Mouse (Mus musculus) right cerebral cortex, adult 18-20 months (tissue): ENCODE results near the gene Rnf17.

Experiments
- DNase-seq: peaks from one replicate; pipeline ENCODE4 v3.0.0; 2022; ENCODE audit warnings: mixed read lengths

Rnf17 gene

GRCm38 (mm10) chr14:56402311-56403071 lies at the start of gene Rnf17:
Gene Rnf17 (plus strand): TSS chr14:56402581.
- DNase-seq, result no peak

GRCm38 (mm10) chr14:56354803-56355202 lies 47.6 kb upstream of the Rnf17 start:
- DNase-seq, result no peak

DNA sequence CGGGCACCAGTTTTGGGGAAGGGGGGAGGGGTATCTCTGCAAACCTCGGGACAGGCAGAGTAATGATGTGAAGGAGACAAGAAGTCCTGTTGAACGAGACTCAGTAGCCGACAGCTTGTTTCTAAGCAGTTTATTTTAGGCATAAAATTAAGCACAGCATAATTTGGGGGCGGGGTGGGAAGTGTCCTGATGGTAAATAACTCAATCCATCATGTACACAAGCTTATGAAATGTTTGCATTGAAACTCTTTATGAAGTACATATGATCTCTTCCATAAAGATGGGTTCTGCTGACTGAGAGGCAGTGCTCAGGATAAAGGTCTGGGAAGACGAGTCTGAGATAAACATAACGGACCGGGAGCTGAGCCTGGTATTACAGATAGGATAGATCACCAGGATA lies 47.0 kb upstream of the Rnf17 start:
- no peak for DNase-seq

GRCm38 (mm10) chr14:56356196-56356595 lies 46.2 kb upstream of the Rnf17 start:
- DNase-seq, result no peak

DNA sequence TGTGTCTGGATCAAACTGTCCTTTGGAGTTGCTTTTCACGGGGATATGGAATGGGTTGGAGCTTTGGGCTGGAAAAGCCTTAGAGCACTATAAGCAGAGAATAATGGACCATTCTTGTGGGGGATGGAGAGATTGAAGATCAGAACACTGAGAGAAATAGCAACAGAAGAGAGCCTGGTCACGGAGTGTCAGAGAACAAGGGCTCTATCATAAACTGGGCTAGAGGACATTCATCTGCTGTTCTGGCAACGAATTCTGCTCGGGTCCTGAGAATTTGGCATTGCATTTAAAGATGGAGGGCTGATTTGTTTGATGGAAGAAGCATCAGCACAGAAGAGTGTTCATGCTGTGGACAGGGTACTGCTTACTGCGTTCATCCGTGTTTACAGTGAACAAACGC lies 44.0 kb upstream of the Rnf17 start:
- no peak for DNase-seq

GRCm38 (mm10) chr14:56359131-56359530 lies 43.2 kb upstream of the Rnf17 start:
- no peak for DNase-seq

DNA sequence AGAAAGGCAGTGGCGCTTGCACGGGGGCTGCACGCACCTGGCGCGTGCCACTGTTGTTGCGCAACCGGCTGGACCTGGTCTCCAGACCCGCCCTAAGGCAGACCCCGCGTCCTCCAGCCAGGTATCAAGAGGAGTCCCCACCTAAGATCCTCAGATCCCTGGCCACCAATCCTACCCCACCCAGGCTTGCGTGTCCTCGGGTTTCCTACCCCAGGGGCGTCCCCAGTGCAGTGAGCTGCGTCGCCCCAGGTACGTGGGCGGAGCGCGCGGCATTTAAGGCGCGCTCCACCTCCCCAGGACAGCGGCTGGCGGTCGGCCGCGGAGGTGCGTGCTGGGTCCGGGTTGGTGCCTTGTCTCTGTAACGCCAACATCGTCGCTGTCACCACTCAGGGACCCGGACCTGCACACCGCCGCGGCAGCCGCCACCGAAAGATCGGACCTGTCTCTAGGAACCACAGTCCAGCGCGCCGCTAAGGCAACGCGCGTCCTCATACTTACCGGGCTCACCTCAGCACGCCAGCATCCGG lies 37.6 kb upstream of the Rnf17 start, which contains the start of gene Atp12a:
TSS of gene Atp12a (plus strand) at position 358 of the 527 bp plus-strand sequence.
- DNase-seq, result no peak

GRCm38 (mm10) chr14:56365292-56365691 lies 37.1 kb upstream of the Rnf17 start:
- DNase-seq, result no peak

GRCm38 (mm10) chr14:56366712-56367111 lies 35.7 kb upstream of the Rnf17 start:
- DNase-seq, result no peak

GRCm38 (mm10) chr14:56368834-56369233 lies 33.5 kb upstream of the Rnf17 start:
- DNase-seq, result no peak

DNA sequence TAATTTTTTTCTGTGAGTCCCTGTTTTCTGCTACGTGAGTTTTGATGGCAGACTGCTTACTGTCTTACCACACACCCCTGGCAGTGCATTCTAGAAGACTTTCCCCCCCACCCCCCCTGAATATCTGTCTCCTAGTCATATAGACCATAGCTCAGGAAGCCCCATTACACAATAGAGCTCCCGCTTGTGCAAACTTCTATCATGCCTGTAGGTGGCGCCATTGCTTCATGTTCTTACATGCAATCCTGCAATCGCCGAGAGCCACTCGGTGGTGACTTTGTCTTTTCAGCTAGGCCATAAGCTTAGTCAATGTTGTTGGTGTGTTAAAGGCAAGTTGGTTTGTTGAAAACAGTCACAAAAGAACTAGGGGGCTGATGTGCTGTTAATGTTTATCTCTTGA lies 26.6 kb upstream of the Rnf17 start:
- peak; percentile 80 for DNase-seq

DNA sequence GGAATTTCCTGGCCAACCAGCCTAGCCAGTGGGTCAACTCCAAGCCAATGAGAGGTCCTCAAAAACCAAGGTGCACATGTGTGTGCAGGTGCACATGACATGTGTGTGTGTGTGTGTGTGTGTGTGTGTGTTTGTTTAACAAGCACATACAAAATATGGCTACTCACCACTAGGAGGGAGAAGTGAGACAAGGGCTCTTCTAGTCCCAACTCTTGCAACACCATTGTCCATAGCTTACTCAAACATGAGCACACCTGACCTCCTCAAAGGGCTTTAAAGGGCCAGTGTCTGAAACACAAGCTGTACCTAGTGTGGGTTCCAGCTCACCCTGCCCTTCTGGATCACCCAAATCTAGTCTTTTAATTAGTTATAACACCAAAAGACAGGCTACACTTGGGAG lies 24.6 kb upstream of the Rnf17 start:
- DNase-seq, result no peak

- no peak for DNase-seq
Measured at GRCm38 (mm10) chr14:56379336-56379735, 23.0 kb upstream of the Rnf17 start.

DNA sequence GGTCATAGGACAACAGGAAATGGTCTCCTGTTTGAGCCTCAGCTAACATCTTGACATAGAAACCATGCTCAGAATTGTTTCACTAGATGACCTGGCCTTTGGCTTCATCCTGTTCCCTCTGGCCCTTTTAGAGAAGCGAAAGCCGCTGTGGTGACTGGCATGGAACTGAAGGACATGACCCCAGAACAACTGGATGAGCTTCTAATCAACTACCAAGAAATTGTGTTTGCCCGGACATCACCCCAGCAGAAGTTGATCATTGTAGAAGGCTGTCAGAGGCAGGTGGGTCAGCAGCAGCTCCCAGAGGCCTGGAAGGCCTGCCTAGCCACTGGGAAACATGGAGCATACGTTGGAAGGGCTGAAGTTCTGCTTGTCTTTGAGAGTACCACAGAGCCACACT lies 20.0 kb upstream of the Rnf17 start:
- DNase-seq, result no peak

DNA sequence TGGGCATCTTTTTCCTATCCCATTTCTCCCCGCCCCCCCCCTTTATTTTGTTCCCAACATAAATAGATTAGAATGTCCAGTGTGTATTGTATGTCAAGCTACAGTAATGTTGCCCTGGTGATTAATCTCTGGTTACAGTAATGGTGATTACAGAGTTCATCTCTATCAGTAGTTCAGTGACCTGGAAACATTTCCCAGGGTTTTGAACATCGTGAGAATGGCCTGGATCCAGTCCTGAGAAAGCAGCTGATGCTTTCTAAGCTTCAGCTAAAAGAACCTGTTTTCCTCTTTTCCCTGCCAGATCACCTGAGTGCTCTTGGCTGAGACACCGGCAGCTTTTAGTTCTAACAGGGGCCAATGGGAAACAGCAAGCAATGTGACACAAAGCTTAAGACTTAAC lies 12.1 kb upstream of the Rnf17 start:
- DNase-seq, result no peak

DNA sequence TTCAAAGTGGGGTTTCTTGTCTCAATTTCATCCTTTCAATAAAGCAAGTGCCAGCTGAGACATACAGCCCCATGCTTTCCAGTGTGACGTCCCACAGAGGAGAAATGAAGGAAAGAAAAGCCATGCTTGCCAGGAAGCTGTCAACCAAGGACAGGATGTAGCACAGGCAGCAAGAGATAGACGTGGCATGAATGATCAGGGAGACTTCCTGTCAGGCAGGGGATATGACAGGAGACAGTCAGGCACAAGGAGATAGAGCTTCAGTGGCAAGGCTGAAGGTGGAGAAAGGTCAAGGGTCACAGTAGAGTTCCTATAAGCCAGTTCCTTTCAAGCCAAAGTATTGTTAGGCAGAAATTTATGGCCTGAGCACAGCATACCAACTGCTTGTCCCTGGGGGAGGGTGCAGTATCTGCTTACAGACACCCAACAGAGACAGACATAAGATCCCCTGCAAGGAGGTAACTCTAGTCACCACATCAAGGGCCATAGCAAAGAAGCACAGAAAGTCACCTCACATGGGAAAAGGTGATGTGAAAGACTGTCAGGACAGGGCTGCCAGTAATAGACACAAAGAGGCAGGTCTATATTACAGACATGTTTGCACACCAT lies 8.6 kb upstream of the Rnf17 start:
- no peak for DNase-seq

DNA sequence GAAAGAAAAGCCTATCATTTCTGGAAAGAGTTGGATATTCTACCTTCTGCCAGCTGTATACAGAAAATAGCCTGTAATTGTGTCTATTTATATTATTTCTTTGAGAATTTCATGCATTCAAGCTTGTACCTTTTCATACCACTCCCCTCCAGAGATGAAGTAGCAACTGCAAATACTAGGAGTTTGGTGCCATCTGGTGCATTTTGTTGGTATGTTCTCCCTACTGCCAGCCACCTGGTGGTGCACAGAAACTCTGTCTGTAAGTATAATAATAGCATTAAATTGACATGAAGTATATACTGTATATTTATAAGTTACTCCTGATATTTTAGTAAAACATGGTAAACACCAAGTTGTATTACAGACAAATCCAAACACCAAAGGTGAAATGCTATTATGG lies 4.4 kb upstream of the Rnf17 start:
- DNase-seq, result peak; percentile 10

DNA sequence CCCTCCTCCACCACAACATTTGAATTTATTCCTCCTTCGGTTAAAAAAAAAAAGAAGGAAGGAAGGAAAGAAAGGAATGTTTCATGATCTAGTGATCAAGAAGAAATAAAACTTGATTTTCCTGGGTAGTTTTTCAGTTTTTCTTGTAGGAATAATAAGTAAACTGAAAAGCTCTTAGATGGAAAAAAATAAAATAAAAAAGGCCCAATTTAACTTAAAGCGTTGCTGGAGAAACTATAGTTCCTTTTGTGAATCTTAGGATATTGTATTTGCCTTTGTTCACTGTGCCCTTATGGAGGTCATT lies 643 bp downstream of the Rnf17 start:
- no peak for DNase-seq

- no peak for DNase-seq
Measured at GRCm38 (mm10) chr14:56462090-56462489, 59.7 kb downstream of the Rnf17 start.

DNA sequence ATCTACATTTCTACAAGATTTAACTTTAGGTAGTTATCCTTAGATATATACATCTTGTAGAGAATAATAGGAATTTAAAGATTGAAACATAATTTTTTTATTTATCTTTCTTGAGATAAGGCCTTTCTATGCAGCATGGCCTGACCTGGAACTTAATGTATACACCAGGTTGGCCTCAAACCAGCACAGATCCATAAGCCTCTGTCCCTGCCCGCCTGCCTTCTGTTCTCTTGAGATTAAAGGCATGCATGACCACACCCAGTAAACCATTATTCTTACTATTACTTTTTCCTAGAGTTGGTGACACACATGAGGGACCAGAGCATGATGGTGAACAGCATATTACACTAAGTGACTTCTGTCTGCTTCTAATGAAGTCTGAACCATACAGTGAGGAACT lies 60.3 kb downstream of the Rnf17 start:
- no peak for DNase-seq

GRCm38 (mm10) chr14:56468145-56468544 lies 65.8 kb downstream of the Rnf17 start:
- no peak for DNase-seq

DNA sequence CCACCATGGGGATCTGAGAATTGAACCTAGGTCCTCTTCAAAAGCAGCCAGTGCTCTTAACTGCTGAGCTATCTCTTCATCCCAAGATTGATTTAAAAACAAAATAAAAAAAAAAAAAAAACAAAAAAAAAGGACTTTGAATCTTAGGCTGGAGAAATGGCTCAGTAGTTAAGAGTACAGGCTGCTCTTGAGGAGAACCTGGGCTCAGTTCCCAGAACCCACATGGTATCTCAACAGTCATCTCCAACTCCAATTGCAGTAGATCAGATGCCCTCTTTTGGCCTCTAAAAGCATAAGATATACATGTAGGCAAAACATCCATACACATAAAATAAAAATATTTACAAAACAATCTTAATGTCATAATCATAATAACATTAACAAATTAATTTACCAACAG lies 87.4 kb downstream of the Rnf17 start:
- no peak for DNase-seq

- no peak for DNase-seq
Measured at GRCm38 (mm10) chr14:56502407-56502806, 100.0 kb downstream of the Rnf17 start.

DNA sequence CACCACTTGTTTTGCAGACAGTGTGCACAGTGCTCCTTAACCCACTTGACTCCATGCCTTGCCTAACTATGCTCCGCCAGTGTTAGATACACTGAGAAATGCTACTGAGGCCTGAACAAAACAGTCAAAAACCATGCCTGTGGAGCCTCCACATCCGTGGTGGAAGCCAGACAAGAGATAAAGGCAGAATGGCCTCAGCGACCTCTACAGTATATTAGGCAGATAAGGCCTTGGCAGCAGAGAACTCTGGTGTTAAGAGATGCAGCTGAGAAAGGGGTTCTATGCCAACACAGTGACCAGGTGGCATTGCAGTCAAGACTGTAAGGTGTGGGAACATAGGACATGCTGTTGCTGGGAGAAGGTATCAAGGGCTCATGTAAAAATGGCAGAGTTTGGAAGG lies 104.4 kb downstream of the Rnf17 start:
- DNase-seq, result no peak

GRCm38 (mm10) chr14:56512084-56512483 lies 109.7 kb downstream of the Rnf17 start:
- no peak for DNase-seq
